Mouse (Mus musculus) G1E (cell line): ENCODE results near the gene Ctbs.

Experiments used
- CTCF ChIP-seq: IDR thresholded peaks from 2 replicates; pipeline ENCODE4 v1.5.1; 2012; ENCODE audit warnings: low read depth, low read length, inconsistent platforms, mixed read lengths
- GATA1 ChIP-seq: IDR thresholded peaks from 2 replicates; pipeline ENCODE4 v1.6.1; 2012; ENCODE audit warnings: borderline replicate concordance, low read length, inconsistent platforms, mixed read lengths
- POLR2AphosphoS5 ChIP-seq: IDR thresholded peaks from 2 replicates; pipeline ENCODE4 v1.6.1; 2012; ENCODE audit warnings: low read depth, low read length, inconsistent platforms; ENCODE audit not compliant: insufficient replicate concordance
- TAL1 ChIP-seq: conservative IDR thresholded peaks from 2 replicates; pipeline ENCODE4 v1.6.1; 2012; ENCODE audit warnings: low read depth, low read length, inconsistent platforms, mixed read lengths

- TF ChIP-seq CTCF: no peak
- TF ChIP-seq TAL1: no peak
- TF ChIP-seq GATA1: no peak
- no peak for TF ChIP-seq POLR2AphosphoS5
Observed at GRCm38 (mm10) chr3:146448969-146449368, 626 bp upstream of the Ctbs start.
